In genomic region chr11:49061865-49062264, GRCm38 (mm10) we compare ENCODE assay signal across 15 mouse cellular contexts. TPM values are rescaled to one million over a fixed set of nuclear protein-coding genes. Genes with fewer than 3 reads are reported as not detected.
"Had no signal": no experiment of that assay in that cellular context is flagged by ENCODE, and none has a peak within 500 bp of the region (broad histone marks: within the 10 kb centered on the region; RNA-seq: fewer than 3 reads in every experiment).

No protein-coding gene starts in this region.

RNA-seq across cellular contexts. Expression of gene Tgtp2, which starts 2.1 kb away (rescaled TPM):
- total RNA-seq: layer of hippocampus, adult 18-20 months had no signal
- polyA plus RNA-seq: limb, embryonic 11.5 days; midbrain, embryonic 11.5 days; midbrain, embryonic 15.5 days had no signal

RNA-seq across cellular contexts. Expression of gene Olfr1396, which starts 52.8 kb away (rescaled TPM):
- total RNA-seq: layer of hippocampus, adult 18-20 months; layer of hippocampus, postnatal 36 days; left cerebral cortex, adult 8-10 months; left cerebral cortex, postnatal 25 days; megakaryocyte, adult 5-6 weeks; monocyte, adult 5-6 weeks had no signal
- polyA plus RNA-seq: kidney, postnatal 0 days; limb, embryonic 11.5 days; limb, embryonic 15.5 days; liver, embryonic 13.5 days; lung, embryonic 16.5 days; midbrain, embryonic 11.5 days; midbrain, embryonic 15.5 days; neural tube, embryonic 13.5 days; stomach, embryonic 14.5 days had no signal
